24 mouse cellular contexts compared by ENCODE assay signal in genomic region chr4:32334765-32335164, GRCm38 (mm10).
"Had no signal": no experiment of that assay in that cellular context is flagged by ENCODE, and none has a peak within 500 bp of the region (broad histone marks: within the 10 kb centered on the region; RNA-seq: fewer than 3 reads in every experiment).

No protein-coding gene starts in this region.

- ATAC-seq: intestine, postnatal 0 days; liver, embryonic 12.5 days had no signal

- H3K4me3 ChIP-seq: kidney, embryonic 15.5 days; limb, embryonic 10.5 days; limb, embryonic 13.5 days; liver, embryonic 12.5 days; liver, embryonic 15.5 days; lung, embryonic 15.5 days; neural tube, embryonic 12.5 days; neural tube, embryonic 15.5 days had no signal

- H3K36me3 ChIP-seq: kidney, embryonic 15.5 days; liver, embryonic 12.5 days; liver, embryonic 15.5 days; lung, embryonic 15.5 days; neural tube, embryonic 12.5 days; neural tube, embryonic 15.5 days had no signal

- H3K27me3 ChIP-seq: kidney, embryonic 15.5 days; limb, embryonic 13.5 days; liver, embryonic 12.5 days; liver, embryonic 15.5 days; lung, embryonic 15.5 days; neural tube, embryonic 12.5 days; neural tube, embryonic 15.5 days had no signal

- H3K27ac ChIP-seq: kidney, embryonic 15.5 days; limb, embryonic 10.5 days; limb, embryonic 13.5 days; liver, embryonic 12.5 days; liver, embryonic 15.5 days; neural tube, embryonic 12.5 days; neural tube, embryonic 15.5 days; stomach, postnatal 0 days had no signal

- DNase-seq: kidney, adult 2 months; kidney, postnatal 10 days; kidney, postnatal 36 days; liver; lung, adult 18-20 months; lung, postnatal 10 days; lung, postnatal 36 days; midbrain, embryonic 14.5 days; right cerebral cortex, adult 18-20 months; right cerebral cortex, postnatal 14 days; right cerebral cortex, postnatal 4 days; thymus, adult 2 months; thymus, postnatal 14 days; thymus, postnatal 4 days had no signal

- H3K9me3 ChIP-seq: kidney, embryonic 15.5 days; limb, embryonic 10.5 days; liver, embryonic 12.5 days; liver, embryonic 15.5 days; lung, embryonic 15.5 days; neural tube, embryonic 12.5 days; neural tube, embryonic 15.5 days had no signal
